ENCODE assay signal across 13 mouse cellular contexts in the genomic region with DNA sequence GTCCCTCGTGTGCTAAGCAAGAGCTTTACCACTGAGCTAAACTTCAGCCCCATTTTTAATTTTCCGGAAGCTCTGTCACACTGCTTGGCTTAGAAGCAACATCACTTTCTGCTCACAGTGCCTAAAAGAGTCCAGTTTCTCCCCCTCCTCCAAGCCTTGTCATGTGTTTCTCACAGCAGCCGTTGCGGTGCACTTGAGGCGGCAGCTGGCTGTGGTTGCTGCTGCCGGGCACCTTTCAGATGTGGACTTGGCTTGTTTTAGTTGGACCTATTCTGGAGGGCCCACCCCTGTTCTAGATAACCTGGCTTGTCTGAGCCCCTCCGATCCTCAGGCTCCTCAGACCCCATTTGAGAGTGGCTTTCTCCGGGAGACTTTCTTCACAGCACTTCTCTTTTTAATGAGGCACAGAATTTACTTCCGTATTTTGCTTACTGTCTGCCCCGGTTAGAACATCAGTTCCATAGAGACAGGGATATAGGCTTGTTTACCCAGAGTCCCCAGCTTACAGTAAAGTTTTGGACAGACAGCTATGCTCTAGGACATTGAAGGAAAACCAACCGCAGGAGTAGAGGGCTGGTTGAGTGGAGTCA. TPM values are rescaled to one million over a fixed set of nuclear protein-coding genes. Genes with fewer than 3 reads are reported as not detected.
DNase-seq lines count a peak whose midpoint lies in the region; ATAC-seq lines count a peak whose summit lies in the region.
"Had no signal": no experiment of that assay in that cellular context is flagged by ENCODE, and none has a peak within 500 bp of the region (broad histone marks: within the 10 kb centered on the region; RNA-seq: fewer than 3 reads in every experiment).

No protein-coding gene starts in this region.

- DNase-seq in heart, adult 18-20 months: peak; percentile 11 to 21
- no peak for DNase-seq in heart, adult 8-10 months (ENCODE audit: low spot score)
- DNase-seq in lung, postnatal 4 days: peak; percentile 18 to 31
- DNase-seq in lung, postnatal 36 days: no peak
- peak; percentile 21 for DNase-seq in thymus, postnatal 25 days
- no peak for DNase-seq in right cerebral cortex, postnatal 4 days
- no peak for DNase-seq in lung, adult 18-20 months
- DNase-seq: cerebellum, adult 11 months; embryo, embryonic 11 days; right cerebral cortex, adult 18-20 months had no signal

- ATAC-seq in monocyte, adult 5-6 weeks (replicated peaks; ENCODE audit: insufficient number of reproducible peaks, low FRiP score, low TSS enrichment, poor library complexity, severe bottlenecking): peak; percentile 45; the same call in 1 of the 2 replicates
- ATAC-seq: inflammation-experienced regulatory T-cells, adult 6 months had no signal

RNA-seq across cellular contexts. Expression of a gene that starts 20.8 kb away (rescaled TPM):
- not detected for total RNA-seq in heart, adult 18-20 months (2021)
- total RNA-seq in heart, adult 8-10 months (2022): under 1 TPM in 3 of 4 experiments, not detected in 1; 0.19 to 0.22 (median 0.19) TPM
- 1.2 TPM in 1 of 3 replicates, not detected in the others for total RNA-seq in monocyte, adult 5-6 weeks (2017)
- total RNA-seq: G1E had no signal

RNA-seq across cellular contexts. Expression of a gene that starts 25.6 kb away (rescaled TPM):
- total RNA-seq in heart, adult 18-20 months (2021): 1 to 10 TPM; 9.0 to 10.0 TPM
- 10 to 100 TPM in 1 of 4 experiments, 1 to 10 TPM in 3; 8.9 to 10.3 (median 9.2) TPM for total RNA-seq in heart, adult 8-10 months (2022)
- 8.7 to 12.2 TPM (median 9.3 TPM) in 3 replicates for total RNA-seq in monocyte, adult 5-6 weeks (2017)

Comparison
In these comparisons a context has a peak if more than half of its experiments do, and no peak if none do; other contexts are left out.
1. DNase-seq: peak in heart, adult 18-20 months (2 of 2), lung, postnatal 4 days (2 of 2) and thymus, postnatal 25 days (single experiment); none in heart, adult 8-10 months (single experiment), lung, postnatal 36 days (single experiment), right cerebral cortex, postnatal 4 days (single experiment) and lung, adult 18-20 months (0 of 2).